Mouse (Mus musculus) Muller cell, postnatal 12 days (primary cell): Measurements from ENCODE around the gene Stpg2.
"Not testable (repeated sequence)": the region's sequence is repeated elsewhere in the genome, so short reads cannot be mapped to it uniquely, and the experiment has no call there.

Experiments
- DNase-seq: peaks from one replicate; pipeline ENCODE4 v3.0.0-alpha.2; 2015; ENCODE audit errors: inconsistent ontology term

Stpg2 gene

GRCm38 (mm10) chr3:139419142-139419541 is 213.6 kb downstream of the Stpg2 start:
- DNase-seq: peak; percentile 4

GRCm38 (mm10) chr3:139442170-139442569 is 236.7 kb downstream of the Stpg2 start:
- no peak for DNase-seq

GRCm38 (mm10) chr3:139495939-139496338 is 290.4 kb downstream of the Stpg2 start:
- no peak for DNase-seq

GRCm38 (mm10) chr3:139502216-139502615 is 296.7 kb downstream of the Stpg2 start:
- DNase-seq: no peak

- peak; percentile 71 for DNase-seq
Measured at GRCm38 (mm10) chr3:139509275-139509985, 303.9 kb downstream of the Stpg2 start.

- no peak for DNase-seq
Measured at GRCm38 (mm10) chr3:139578496-139578895, 373.0 kb downstream of the Stpg2 start.

GRCm38 (mm10) chr3:139581298-139581697 is 375.8 kb downstream of the Stpg2 start:
- DNase-seq: no peak

GRCm38 (mm10) chr3:139599508-139599907 is 394.0 kb downstream of the Stpg2 start:
- no peak for DNase-seq

- DNase-seq: peak; percentile 33
Measured at GRCm38 (mm10) chr3:139608267-139608666, 402.8 kb downstream of the Stpg2 start.

- no peak for DNase-seq
Measured at GRCm38 (mm10) chr3:139614641-139615040, 409.1 kb downstream of the Stpg2 start.

GRCm38 (mm10) chr3:139615791-139616190 is 410.3 kb downstream of the Stpg2 start:
- DNase-seq: no peak

GRCm38 (mm10) chr3:139637887-139638286 is 432.4 kb downstream of the Stpg2 start:
- no peak for DNase-seq

- no peak for DNase-seq
Measured at GRCm38 (mm10) chr3:139651505-139651904, 446.0 kb downstream of the Stpg2 start.

GRCm38 (mm10) chr3:139659416-139659815 is 453.9 kb downstream of the Stpg2 start:
- peak; percentile 57 for DNase-seq

GRCm38 (mm10) chr3:139662241-139662640 is 456.7 kb downstream of the Stpg2 start:
- DNase-seq: no peak

- no peak for DNase-seq
Measured at GRCm38 (mm10) chr3:139663712-139664245, 458.3 kb downstream of the Stpg2 start.

- DNase-seq: no peak
Measured at GRCm38 (mm10) chr3:139665047-139665446, 459.6 kb downstream of the Stpg2 start.

- no peak for DNase-seq
Measured at GRCm38 (mm10) chr3:139676192-139676591, 470.7 kb downstream of the Stpg2 start.

- no peak for DNase-seq
Measured at GRCm38 (mm10) chr3:139676723-139677122, 471.2 kb downstream of the Stpg2 start.

- DNase-seq: not testable (repeated sequence)
Measured at GRCm38 (mm10) chr3:139704238-139704637, 498.7 kb downstream of the Stpg2 start.

- not testable (repeated sequence) for DNase-seq
Measured at GRCm38 (mm10) chr3:139707396-139707795, 501.9 kb downstream of the Stpg2 start.

GRCm38 (mm10) chr3:139709794-139710193 is 504.3 kb downstream of the Stpg2 start:
- DNase-seq: no peak

- DNase-seq: no peak
Measured at GRCm38 (mm10) chr3:139728751-139729150, 523.3 kb downstream of the Stpg2 start.
